Comparison of ENCODE assay signal across 7 mouse cellular contexts in the genomic region with DNA sequence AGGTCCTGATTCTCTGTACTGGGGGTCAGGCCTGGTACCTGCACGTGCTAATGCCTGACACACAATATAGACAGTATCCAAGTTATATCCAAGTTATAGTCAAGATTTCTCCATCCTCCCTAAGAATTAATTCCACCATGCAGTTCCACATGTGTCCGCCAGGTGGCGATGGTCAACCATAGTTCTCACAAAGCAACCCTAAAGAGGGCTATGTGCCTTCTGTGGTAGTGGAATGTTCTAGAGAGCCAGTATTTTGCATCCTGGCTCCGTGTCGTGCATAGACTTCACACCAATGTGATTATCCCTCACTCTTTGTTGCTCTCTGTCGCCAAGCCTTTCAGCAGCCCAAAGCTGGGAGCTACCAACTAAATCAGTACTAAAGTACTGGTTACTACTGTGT. TPM values are rescaled to one million over a fixed set of nuclear protein-coding genes. Genes with fewer than 3 reads are reported as not detected.
DNase-seq lines count a peak whose midpoint lies in the region; ATAC-seq and TF ChIP-seq lines count a peak whose summit lies in the region.

No protein-coding gene starts in this region.

- peak; percentile 76 to 94 for DNase-seq in adrenal gland, adult (ENCODE audit: inconsistent age in 2 of 2, low spot score in 1 of 2)
- peak; percentile 74 for DNase-seq in cerebellum, adult 9-11 months
- peak; percentile 71 to 95 for DNase-seq in frontal cortex, adult 2 months (ENCODE audit: extremely low spot score in 1 of 2, low spot score in 1 of 2)
- peak; percentile 91 for DNase-seq in hindbrain, postnatal 0 days (ENCODE audit: low spot score)
- peak; percentile 76 for DNase-seq in left cerebral cortex, adult 11 months (ENCODE audit: low spot score)
- DNase-seq in mesoderm, embryonic 11.5 days (ENCODE audit: low read depth, low spot score) = peak; percentile 86
- peak; percentile 45 to 68 for DNase-seq in spleen, adult 2 months (ENCODE audit: low read depth in 1 of 2, low spot score in 2 of 2)

- peak; percentile 99 for TF ChIP-seq CTCF in hindbrain, postnatal 0 days (IDR thresholded peaks at IDR 0.05; ENCODE audit: low read depth)
- peak; percentile 80; the same call in 1 of the 2 replicates for TF ChIP-seq CTCF in spleen, adult 2 months (IDR thresholded peaks at IDR 0.05; ENCODE audit: extremely low read depth, insufficient read depth, insufficient read length, insufficient replicate concordance)

- no peaks in the 10 kb centered on the region for H3K36me3 ChIP-seq in hindbrain, postnatal 0 days (ENCODE audit: insufficient read depth, low read length)
- H3K36me3 ChIP-seq in spleen, adult 2 months (ENCODE audit: control insufficient read depth, insufficient read depth, low read length) = no peaks in the 10 kb centered on the region

- under 1% methylated on average over 6 of the region's 6 CpGs for WGBS in hindbrain, postnatal 0 days
- under 1% methylated on average over 6 of the region's 6 CpGs for WGBS in spleen, adult 2 months

- ATAC-seq in hindbrain, postnatal 0 days = peak; percentile 82; the same call in 1 of the 2 replicates

- no peak overlapping the region for H3K4me3 ChIP-seq in hindbrain, postnatal 0 days (ENCODE audit: low read length)
- H3K4me3 ChIP-seq in spleen, adult 2 months (ENCODE audit: extremely low read depth, insufficient read depth, insufficient read length) = no peak overlapping the region

- H3K4me1 ChIP-seq in hindbrain, postnatal 0 days (ENCODE audit: insufficient read depth, low read length) = no peaks in the 10 kb centered on the region
- H3K4me1 ChIP-seq in spleen, adult 2 months (ENCODE audit: control insufficient read depth, insufficient read depth, insufficient read length) = no peaks in the 10 kb centered on the region; the same call in 1 of the 2 replicates

- H3K27me3 ChIP-seq in hindbrain, postnatal 0 days (ENCODE audit: insufficient read depth, low read length) = peaks cover 4% of the 10 kb centered on the region; the same call in 1 of the 2 replicates
- H3K27me3 ChIP-seq in spleen, adult 2 months (ENCODE audit: control insufficient read depth, insufficient read depth, low read length) = no peaks in the 10 kb centered on the region

- no peaks in the 10 kb centered on the region for H3K9me3 ChIP-seq in hindbrain, postnatal 0 days (ENCODE audit: low read length)

- no peak overlapping the region for H3K27ac ChIP-seq in hindbrain, postnatal 0 days
- no peak overlapping the region for H3K27ac ChIP-seq in spleen, adult 2 months (ENCODE audit: insufficient read depth, low read length)

- H3K4me2 ChIP-seq in hindbrain, postnatal 0 days (ENCODE audit: low read depth, low read length) = no peak overlapping the region

- no peak for TF ChIP-seq POLR2A in spleen, adult 2 months (IDR thresholded peaks at IDR 0.05; ENCODE audit: low read depth, low read length)

- no peak overlapping the region for H3K9ac ChIP-seq in hindbrain, postnatal 0 days (replicated peaks; ENCODE audit: low read length)

RNA-seq across cellular contexts. Expression of a gene that starts 25.5 kb away (rescaled TPM):
- polyA plus RNA-seq in frontal cortex, adult 2 months (2012; rRNA removed) = 0.71 and 0.84 TPM in 2 replicates
- total RNA-seq in hindbrain, postnatal 0 days (2014; rRNA removed) = 1.8 and 2.0 TPM in 2 replicates
- polyA plus RNA-seq in hindbrain, postnatal 0 days (2015; fragmentation: Nextera tagmentation; extraction: Ambion mirVana) = 0.69 and 0.73 TPM in 2 replicates
- 0.22 and 0.40 TPM in 2 replicates for polyA plus RNA-seq in spleen, adult 2 months (2012; rRNA removed)

RNA-seq across cellular contexts. Expression of a gene that starts 47.2 kb away (rescaled TPM):
- polyA plus RNA-seq in frontal cortex, adult 2 months (2012; rRNA removed) = 0.13 and 0.18 TPM in 2 replicates
- total RNA-seq in hindbrain, postnatal 0 days (2014; rRNA removed) = 0.22 TPM in 1 of 2 replicates, not detected in the other
- polyA plus RNA-seq in hindbrain, postnatal 0 days (2015; fragmentation: Nextera tagmentation; extraction: Ambion mirVana) = 0.14 and 0.16 TPM in 2 replicates
- polyA plus RNA-seq in spleen, adult 2 months (2012; rRNA removed) = 0.05 and 0.20 TPM in 2 replicates
